Mouse (Mus musculus) cerebellum, postnatal 36 days (tissue): ENCODE results near the gene Cnpy4.
"Not testable (repeated sequence)": the region's sequence is repeated elsewhere in the genome, so short reads cannot be mapped to it uniquely, and the experiment has no call there.

Source experiments
- DNase-seq, 2 experiments: peaks; one replicate each; pipeline ENCODE4 v3.0.0; 2021 to 2022; ENCODE audit warnings: mixed read lengths in 2 of 2

Cnpy4 gene

GRCm38 (mm10) chr5:138207253-138207652 is 20.0 kb downstream of the Cnpy4 start:
- DNase-seq, result no peak

DNA sequence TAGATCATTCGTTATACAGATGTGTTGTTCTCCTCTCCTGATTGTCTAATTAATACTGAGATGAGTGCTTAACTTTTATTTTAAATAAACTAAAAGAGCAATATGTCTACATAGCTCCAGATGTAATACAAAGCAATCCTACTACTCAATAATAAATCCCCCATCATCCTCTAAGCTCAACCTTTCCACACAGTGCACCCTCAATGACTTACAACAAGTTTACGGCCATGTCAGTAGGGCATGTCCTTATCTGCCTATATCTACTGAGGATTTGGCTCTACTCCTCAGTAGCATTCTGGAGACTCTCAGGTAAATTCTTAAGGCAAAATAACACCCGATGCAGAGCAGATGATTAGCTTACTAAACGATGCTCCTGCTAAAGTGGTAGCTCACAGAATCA is 20.6 kb downstream of the Cnpy4 start:
- no peak for DNase-seq

GRCm38 (mm10) chr5:138216632-138217031 is 29.3 kb downstream of the Cnpy4 start:
- DNase-seq, result not testable (repeated sequence)

- no peak for DNase-seq
Measured at GRCm38 (mm10) chr5:138219864-138220263, 32.6 kb downstream of the Cnpy4 start.

DNA sequence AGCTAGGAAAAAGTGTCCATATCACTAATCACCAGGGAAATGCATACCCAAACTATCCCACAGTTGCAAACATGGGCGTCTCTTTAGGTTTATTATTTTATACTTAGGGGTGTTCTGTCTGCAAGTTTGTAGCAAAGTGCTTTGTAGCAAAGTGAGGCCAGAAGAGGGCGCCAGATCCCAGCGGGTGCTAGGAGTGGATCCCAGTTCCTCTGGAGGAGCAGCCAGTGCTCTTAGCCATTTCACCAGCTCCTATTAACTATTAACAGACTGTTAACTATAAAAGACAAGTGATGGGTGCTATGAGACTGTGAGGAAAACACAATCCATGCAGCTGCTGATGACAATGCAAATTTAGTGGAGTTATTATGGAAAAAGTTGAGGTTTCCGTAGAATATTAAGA is 34.8 kb downstream of the Cnpy4 start:
- peak; percentile 78 to 79 for DNase-seq

DNA sequence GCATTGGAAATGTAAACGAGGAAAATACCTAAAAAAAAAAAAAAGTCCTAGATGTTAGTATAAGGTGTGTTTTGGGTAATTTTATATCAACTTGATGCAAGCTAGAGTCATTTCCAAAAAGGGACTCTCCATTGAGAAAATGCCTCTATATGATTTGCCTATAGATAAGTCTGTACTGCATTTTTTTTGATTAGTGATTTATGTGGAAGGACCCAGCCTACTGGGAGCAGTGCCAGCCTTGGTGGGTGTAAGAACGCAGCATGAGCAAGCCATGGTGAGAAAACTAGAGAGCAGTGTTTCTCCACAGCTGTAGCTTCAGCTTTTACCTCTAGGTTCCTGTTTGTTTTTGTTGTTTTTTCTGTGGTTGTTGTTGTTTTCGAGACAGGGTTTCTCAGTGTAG is 36.0 kb downstream of the Cnpy4 start:
- DNase-seq, result no peak

DNA sequence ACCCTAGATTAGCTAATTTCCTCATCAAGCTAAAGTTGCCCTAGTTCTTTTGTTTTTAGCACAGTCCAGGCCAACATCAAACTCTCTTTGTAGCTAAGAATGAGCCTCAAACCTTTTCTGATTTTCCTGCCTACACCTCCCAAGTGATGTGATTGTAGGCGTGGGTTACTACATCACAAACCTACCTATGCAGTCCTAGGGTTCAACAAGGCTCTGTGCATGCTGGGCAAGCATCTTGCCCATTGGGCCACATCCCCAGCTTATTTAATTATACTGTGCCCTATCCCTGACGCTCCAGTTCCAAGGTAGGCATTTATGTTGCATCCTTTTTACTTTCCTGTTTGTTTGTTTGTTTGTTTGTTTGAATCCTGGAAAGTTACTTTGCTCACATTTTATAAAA is 38.4 kb downstream of the Cnpy4 start, which contains the start of gene Nxpe5:
Gene Nxpe5, plus strand, starts transcription at position 199 of the 400 bp plus-strand sequence.
- DNase-seq, result no peak

- no peak for DNase-seq
Measured at GRCm38 (mm10) chr5:138226491-138226890, 39.2 kb downstream of the Cnpy4 start.

DNA sequence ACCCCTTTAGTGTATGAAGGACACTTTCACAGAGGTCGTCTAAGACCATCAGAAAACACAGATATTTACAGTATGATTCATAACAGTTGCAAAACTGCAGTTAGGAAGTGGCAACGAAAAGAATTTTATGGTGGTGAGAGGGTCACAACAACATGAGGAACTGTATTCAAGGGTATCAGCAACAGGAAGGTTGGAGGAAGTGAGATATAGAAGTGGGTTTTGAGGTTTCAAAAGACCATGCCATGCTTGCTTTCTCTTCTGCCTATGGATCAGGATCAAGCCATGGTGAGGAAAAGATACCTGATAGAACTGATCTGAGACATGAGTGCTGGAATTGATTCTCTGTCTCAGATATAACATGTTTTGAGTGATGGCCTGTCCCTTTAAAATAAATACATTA is 40.1 kb downstream of the Cnpy4 start:
- no peak for DNase-seq

DNA sequence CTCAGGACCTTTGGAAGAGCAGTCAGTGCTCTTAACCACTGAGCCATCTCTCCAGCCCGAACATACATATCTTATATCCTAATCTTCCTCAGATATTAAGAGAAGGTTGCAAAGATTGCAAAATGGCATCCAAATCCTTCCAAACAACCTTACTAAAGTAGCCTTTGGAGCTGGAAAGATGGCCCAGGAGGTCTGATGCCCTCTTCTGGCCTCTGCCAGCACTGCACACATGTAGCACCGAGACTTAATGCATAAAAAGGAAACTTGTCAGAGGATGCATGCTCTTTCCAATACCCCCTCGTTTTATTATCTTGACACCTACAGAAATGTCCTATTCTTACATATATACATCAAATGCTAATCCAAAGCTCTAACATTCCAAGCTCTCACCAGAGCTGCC is 40.7 kb downstream of the Cnpy4 start:
- DNase-seq, result peak; percentile 14 to 21

GRCm38 (mm10) chr5:138229511-138229910 is 42.2 kb downstream of the Cnpy4 start:
- DNase-seq, result no peak

DNA sequence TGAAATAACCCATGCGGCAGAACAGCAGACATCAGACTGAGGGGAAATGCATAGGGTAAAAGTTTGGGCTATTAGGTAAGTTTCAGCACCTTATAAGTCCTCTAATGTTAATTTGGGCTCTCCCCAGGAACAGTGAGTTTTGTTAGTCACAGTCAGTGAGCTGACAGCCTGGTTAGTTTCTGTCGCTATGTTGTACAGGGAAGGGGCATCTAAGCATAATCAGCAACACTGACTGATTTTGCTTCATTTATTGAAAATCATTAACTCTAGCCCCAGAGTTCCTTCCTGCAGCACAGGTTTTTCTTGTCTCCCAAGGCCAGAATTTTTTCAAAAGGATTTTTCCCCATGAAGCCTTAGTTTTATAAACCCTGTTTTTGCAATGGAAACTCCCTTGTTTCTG is 46.5 kb downstream of the Cnpy4 start:
- no peak for DNase-seq

- no peak for DNase-seq
Measured at GRCm38 (mm10) chr5:138234224-138234623, 46.9 kb downstream of the Cnpy4 start.

GRCm38 (mm10) chr5:138241511-138241910 is 54.2 kb downstream of the Cnpy4 start:
- DNase-seq, result no peak
